Mouse (Mus musculus) MEL (cell line): Measurements from ENCODE around the gene Cotl1. TPM values are rescaled to one million over a fixed set of nuclear protein-coding genes. Genes with fewer than 3 reads are reported as not detected.

Source experiments
- DNase-seq: peaks from one replicate; pipeline ENCODE4 v3.0.0; 2011; ENCODE audit warnings: low read depth, low spot score
- H3K27ac ChIP-seq: 2 replicates; pipeline ENCODE4 v1.5.1; 2012; ENCODE audit warnings: low read depth, mild to moderate bottlenecking, control low read depth, low read length, moderate library complexity; ENCODE audit not compliant: control insufficient read depth
- H3K27me3 ChIP-seq, 2 experiments: fragments of 150-350 bp in 1 of 2; sonication (generic) in 1 of 2; 2 replicates each; pipeline ENCODE4 v1.6.1; 2012; ENCODE audit warnings: low read length in 2 of 2, mild to moderate bottlenecking in 2 of 2, improper control_type of control experiment in 1 of 2, moderate library complexity in 1 of 2; ENCODE audit not compliant: insufficient read depth in 2 of 2, control insufficient read depth in 1 of 2
- H3K36me3 ChIP-seq, 2 experiments: 2 replicates each; pipeline ENCODE4 v1.6.1; 2012 to 2014; ENCODE audit warnings: low read length in 2 of 2, improper control_type of control experiment in 1 of 2, inconsistent platforms in 1 of 2, mild to moderate bottlenecking in 1 of 2; ENCODE audit not compliant: insufficient read depth in 2 of 2, control insufficient read depth in 1 of 2
- H3K4me1 ChIP-seq, 2 experiments: fragments of 150-350 bp in 1 of 2; sonication (generic) in 1 of 2; 2 replicates each; pipeline ENCODE4 v1.6.1; 2012; ENCODE audit warnings: low read length in 2 of 2, improper control_type of control experiment in 1 of 2, mild to moderate bottlenecking in 1 of 2; ENCODE audit not compliant: insufficient read depth in 2 of 2, control insufficient read depth in 1 of 2
- H3K4me3 ChIP-seq, 2 experiments: fragments of 150-350 bp in 1 of 2; sonication (generic) in 1 of 2; 2 replicates each; pipeline ENCODE4 v1.5.1; 2012; ENCODE audit warnings: low read depth in 2 of 2, low read length in 2 of 2, mild to moderate bottlenecking in 2 of 2, moderate library complexity in 2 of 2, control low read depth in 1 of 2, improper control_type of control experiment in 1 of 2; ENCODE audit not compliant: control insufficient read depth in 1 of 2, insufficient read depth in 1 of 2
- H3K79me2 ChIP-seq: 2 replicates; pipeline ENCODE4 v1.6.1; 2012; ENCODE audit warnings: mild to moderate bottlenecking, low read length, moderate library complexity; ENCODE audit not compliant: control insufficient read depth, poor library complexity, insufficient read depth
- H3K9ac ChIP-seq: 2 replicates; pipeline ENCODE4 v1.6.1; 2012; ENCODE audit warnings: low read depth, mild to moderate bottlenecking, control low read depth, low read length, moderate library complexity; ENCODE audit not compliant: control insufficient read depth, poor library complexity, severe bottlenecking
- H3K9me3 ChIP-seq: fragments of 150-350 bp; sonication (generic); replicated peaks from 2 replicates; pipeline ENCODE4 v1.6.1; 2012; ENCODE audit warnings: mild to moderate bottlenecking, low read length, improper control_type of control experiment, moderate library complexity; ENCODE audit not compliant: insufficient read depth
- BHLHE40 ChIP-seq: IDR thresholded peaks from 2 replicates; pipeline ENCODE4 v1.6.1; 2012; ENCODE audit warnings: low read depth, mild to moderate bottlenecking, inconsistent platforms, low read length, improper control_type of control experiment, borderline replicate concordance
- CHD1 ChIP-seq: IDR thresholded peaks from 2 replicates; pipeline ENCODE4 v1.6.1; 2012; ENCODE audit warnings: low read depth, mild to moderate bottlenecking, inconsistent platforms, low read length, improper control_type of control experiment
- CTCF ChIP-seq, 3 experiments: IDR thresholded peaks in 2 of 3; conservative IDR thresholded peaks in 1 of 3; 2 replicates each; pipeline ENCODE4 v1.5.1; 2011 to 2012; ENCODE audit warnings: low read length in 3 of 3, low read depth in 2 of 3, mild to moderate bottlenecking in 2 of 3, improper control_type of control experiment in 1 of 3, inconsistent platforms in 1 of 3, mixed read lengths in 1 of 3, moderate library complexity in 1 of 3; ENCODE audit not compliant: control insufficient read depth in 1 of 3, insufficient read depth in 1 of 3, poor library complexity in 1 of 3, severe bottlenecking in 1 of 3
- ELF1 ChIP-seq: IDR thresholded peaks from 2 replicates; pipeline ENCODE4 v1.6.1; 2014; ENCODE audit warnings: low read depth, mild to moderate bottlenecking, inconsistent platforms, low read length, improper control_type of control experiment, moderate library complexity
- ETS1 ChIP-seq: IDR thresholded peaks from 2 replicates; pipeline ENCODE4 v1.6.1; 2012; ENCODE audit warnings: low read depth, mild to moderate bottlenecking, inconsistent platforms, low read length, improper control_type of control experiment, moderate library complexity
- GATA1 ChIP-seq: IDR thresholded peaks from 2 replicates; pipeline ENCODE4 v1.6.1; 2011; ENCODE audit warnings: low read depth, low read length, improper control_type of control experiment
- KAT2A ChIP-seq: conservative IDR thresholded peaks from 2 replicates; pipeline ENCODE4 v1.6.1; 2012; ENCODE audit warnings: low read depth, low read length, improper control_type of control experiment, inconsistent platforms
- MAZ ChIP-seq: IDR thresholded peaks from 2 replicates; pipeline ENCODE4 v1.6.1; 2012; ENCODE audit warnings: low read depth, mild to moderate bottlenecking, inconsistent platforms, low read length, improper control_type of control experiment
- MEF2A ChIP-seq: IDR thresholded peaks from 2 replicates; pipeline ENCODE4 v1.6.1; 2014; ENCODE audit warnings: low read depth, mild to moderate bottlenecking, inconsistent platforms, low read length, improper control_type of control experiment; ENCODE audit not compliant: poor library complexity, insufficient replicate concordance, severe bottlenecking; ENCODE audit errors: extremely low read depth
- MXI1 ChIP-seq: IDR thresholded peaks from 2 replicates; pipeline ENCODE4 v1.6.1; 2011; ENCODE audit warnings: mild to moderate bottlenecking, low read depth, low read length, improper control_type of control experiment
- MYB ChIP-seq: IDR thresholded peaks from 2 replicates; pipeline ENCODE4 v1.6.1; 2011; ENCODE audit warnings: mild to moderate bottlenecking, low read depth, low read length, improper control_type of control experiment
- NELFE ChIP-seq: IDR thresholded peaks from 2 replicates; pipeline ENCODE4 v1.6.1; 2011; ENCODE audit warnings: low read depth, low read length, improper control_type of control experiment
- POLR2A ChIP-seq, 2 experiments: IDR thresholded peaks; 2 replicates each; pipeline ENCODE4 v1.6.1; 2011 to 2012; ENCODE audit warnings: low read length in 2 of 2, mild to moderate bottlenecking in 2 of 2, control low read depth in 1 of 2, improper control_type of control experiment in 1 of 2, low read depth in 1 of 2, moderate library complexity in 1 of 2; ENCODE audit not compliant: control insufficient read depth in 1 of 2, insufficient read depth in 1 of 2, poor library complexity in 1 of 2
- POLR2AphosphoS5 ChIP-seq: IDR thresholded peaks from 2 replicates; pipeline ENCODE4 v1.6.1; 2012; ENCODE audit warnings: low read depth, borderline replicate concordance, mild to moderate bottlenecking, inconsistent platforms, low read length, moderate library complexity, mixed read lengths
- TBP ChIP-seq: IDR thresholded peaks from 2 replicates; pipeline ENCODE4 v1.8.0; 2011; ENCODE audit warnings: low read depth, low read length, improper control_type of control experiment
- UBTF ChIP-seq: IDR thresholded peaks from 2 replicates; pipeline ENCODE4 v1.6.1; 2012; ENCODE audit warnings: low read depth, mild to moderate bottlenecking, inconsistent platforms, low read length, improper control_type of control experiment, moderate library complexity, borderline replicate concordance; ENCODE audit not compliant: insufficient read depth
- ZC3H11A ChIP-seq: IDR thresholded peaks from 2 replicates; pipeline ENCODE4 v1.6.1; 2012; ENCODE audit warnings: low read depth, mild to moderate bottlenecking, inconsistent platforms, low read length, improper control_type of control experiment
- ZNF384 ChIP-seq: IDR thresholded peaks from 2 replicates; pipeline ENCODE4 v1.6.1; 2012; ENCODE audit warnings: low read depth, mild to moderate bottlenecking, inconsistent platforms, low read length, improper control_type of control experiment
- polyA plus RNA-seq, 2 experiments: library from polyadenylated mRNA; stranded (reverse) in 1 of 2; unstranded in 1 of 2; fragments of >175 nt in 1 of 2; fragments of >200 nt in 1 of 2; gene quantifications; 2 replicates each; pipeline versions ENCODE4 v1.2.1 to v1.2.4; 2012; ENCODE audit warnings: low replicate concordance in 2 of 2, low read depth in 1 of 2; ENCODE audit not compliant: insufficient read length in 2 of 2, insufficient read depth in 1 of 2, missing spikeins in 1 of 2
- total RNA-seq: library from RNA; depleted of rRNA; stranded (reverse); fragments of 300-350 nt; gene quantifications from 2 replicates; pipeline ENCODE4 v1.2.3, GENCODE M21; 2012

Cotl1 gene
- total and polyA plus RNA-seq, 3 experiments, result 70.3 to 114 TPM; not detected in 1

DNA sequence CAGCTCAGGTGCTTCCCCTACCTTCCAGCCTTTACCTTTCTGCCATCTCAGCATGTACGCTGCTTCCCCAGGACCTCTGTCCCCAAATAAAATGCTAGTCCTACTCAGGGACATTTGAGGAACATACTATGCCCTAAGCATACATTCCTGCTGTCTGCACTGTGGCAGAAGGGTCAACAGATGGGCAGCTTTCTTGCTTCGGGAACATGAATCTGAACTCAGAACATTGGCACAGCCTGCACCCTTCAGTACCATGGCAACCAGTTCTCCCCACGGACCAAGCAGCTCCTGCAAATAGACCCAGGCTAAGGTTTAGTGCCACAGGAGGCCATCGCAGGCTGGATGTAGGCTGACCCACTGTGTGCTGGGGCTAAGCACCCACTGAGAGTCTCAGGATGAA, 3.5 kb downstream of the Cotl1 start:
- H3K36me3 ChIP-seq, result peaks cover 0 to 7% of the 10 kb centered on the region in 2 experiments; a peak in 2 of 4 replicates
- no peaks in the 10 kb centered on the region for H3K9me3 ChIP-seq
- H3K27me3 ChIP-seq, result no peaks in the 10 kb centered on the region
- peaks cover 1% of the 10 kb centered on the region; the same call in 1 of the 2 replicates for H3K79me2 ChIP-seq
- no peak for DNase-seq
- H3K27ac ChIP-seq, result no peak overlapping the region
- no peak overlapping the region for H3K4me3 ChIP-seq
- H3K9ac ChIP-seq, result no peak overlapping the region
- TF ChIP-seq BHLHE40 (no peak), MYB (no peak), NELFE (no peak), MAZ (no peak), ZC3H11A (no peak)
- TF ChIP-seq, all 39 proteins: peak for 0
- H3K4me1 ChIP-seq, result peaks cover 16 to 24% of the 10 kb centered on the region in 2 experiments

GRCm38 (mm10) chr8:119835270-119835669, 5.1 kb downstream of the Cotl1 start:
- Histone ChIP-seq H3K79me2 (peaks cover 1% of the 10 kb centered on the region; the same call in 1 of the 2 replicates), H3K4me3 (no peak overlapping the region), H3K9ac (no peak overlapping the region), H3K4me1 (peaks cover 18 to 25% of the 10 kb centered on the region in 2 experiments), H3K27ac (no peak overlapping the region), H3K36me3 (peaks cover 0 to 12% of the 10 kb centered on the region in 2 experiments; a peak in 2 of 4 replicates), H3K27me3 (no peaks in the 10 kb centered on the region), H3K9me3 (no peaks in the 10 kb centered on the region)
- no peak for TF ChIP-seq POLR2AphosphoS5
- no peak for TF ChIP-seq GATA1
- no peak for TF ChIP-seq MXI1
- TF ChIP-seq UBTF, result no peak
- TF ChIP-seq MAZ, result no peak
- no peak for TF ChIP-seq ZC3H11A
- TF ChIP-seq TBP, result no peak
- no peak for TF ChIP-seq CHD1
- no peak for TF ChIP-seq ZNF384
- TF ChIP-seq ETS1, result no peak
- no peak for TF ChIP-seq BHLHE40
- no peak for TF ChIP-seq CTCF (IDR thresholded peaks at IDR 0.05 in 2 of 3, conservative IDR thresholded peaks at IDR 0.05 in 1 of 3; ENCODE audit: control insufficient read depth in 1 of 3, insufficient read depth in 1 of 3, low read depth in 2 of 3, low read length in 3 of 3, poor library complexity in 1 of 3, severe bottlenecking in 1 of 3)
- TF ChIP-seq ELF1, result no peak
- TF ChIP-seq MEF2A, result no peak
- TF ChIP-seq MYB, result no peak
- TF ChIP-seq POLR2A (IDR thresholded peaks at IDR 0.05; ENCODE audit: control insufficient read depth in 1 of 2, insufficient read depth in 1 of 2, low read depth in 1 of 2, low read length in 2 of 2, poor library complexity in 1 of 2), result no peak
- TF ChIP-seq KAT2A, result no peak
- no peak for DNase-seq
